Mouse (Mus musculus) myocyte (in vitro differentiated cells): Measurements from ENCODE around the gene Tac4.

Experiments used
- POLR2A ChIP-seq: IDR thresholded peaks from one replicate; pipeline ENCODE4 v1.6.1; 2011; ENCODE audit warnings: low read depth, mild to moderate bottlenecking, control low read depth, moderate library complexity; ENCODE audit not compliant: insufficient read length
- POLR2AphosphoS2 ChIP-seq: IDR thresholded peaks from one replicate; pipeline ENCODE4 v1.6.1; 2011; ENCODE audit warnings: low read depth, control low read depth; ENCODE audit not compliant: insufficient read length

- no peak for TF ChIP-seq POLR2A
- no peak for TF ChIP-seq POLR2AphosphoS2
These were observed 47.7 kb upstream of the Tac4 start for GRCm38 (mm10) chr11:95213607-95214006.
